Mouse (Mus musculus): ENCODE measurements around the gene Dot1l. TPM values are rescaled to one million over a fixed set of nuclear protein-coding genes. Genes with fewer than 3 reads are reported as not detected.

Gene Dot1l
- total and polyA plus RNA-seq, 3 experiments = 3.3 to 43.8 (median 13.3) TPM

DNA sequence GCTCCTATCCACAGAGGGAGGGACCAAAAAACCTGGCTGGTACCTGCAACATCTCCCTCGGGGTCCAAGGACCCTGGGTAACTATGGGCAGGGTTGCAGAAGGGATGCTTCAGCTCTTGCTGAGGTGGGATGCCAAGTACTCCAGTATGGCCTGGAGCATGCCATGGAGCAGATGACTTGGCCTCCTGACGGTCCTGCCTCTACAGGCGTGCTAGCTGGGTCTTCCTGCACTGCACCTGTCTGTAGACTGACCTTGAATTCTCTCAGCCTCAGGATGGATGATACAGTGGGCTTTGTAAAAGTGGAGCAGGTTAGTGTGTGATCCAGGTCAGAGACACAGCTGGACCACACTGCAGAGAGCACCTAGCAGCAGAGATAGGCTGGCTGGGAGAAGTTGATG lies 49.5 kb upstream of the Dot1l start:
- H3K27ac ChIP-seq (ENCODE audit: insufficient read depth, low read depth) = no peak overlapping the region

GRCm38 (mm10) chr10:80710834-80711233 lies 44.2 kb upstream of the Dot1l start:
- H3K9me3 ChIP-seq (replicated peaks; ENCODE audit: low read length) = no peaks in the 10 kb centered on the region
- H3K4me3 ChIP-seq (replicated peaks in 1 of 3; ENCODE audit: low read depth in 2 of 3, low read length in 2 of 3, poor library complexity in 1 of 3) = no peak overlapping the region
- DNase-seq (ENCODE audit: extremely low read depth) = no peak
- no peak overlapping the region for H3K4me2 ChIP-seq (ENCODE audit: insufficient read depth, low read depth, poor library complexity, severe bottlenecking)
- H3K79me2 ChIP-seq (replicated peaks; ENCODE audit: control insufficient read depth, extremely low read depth, insufficient read depth, poor library complexity, severe bottlenecking) = no peaks in the 10 kb centered on the region
- in situ Hi-C loops (cut with MboI; ENCODE audit: low pct_ligation_motif_present, low pct_unique_long_range_greater_than_20kb, low sequenced_read_pairs) (no loop called here), dilution Hi-C loops (cut with MboI; ENCODE audit: extremely low pct_ligation_motif_present, extremely low pct_unique_long_range_greater_than_20kb, low sequenced_read_pairs) (no loop called here)
- H3K4me1 ChIP-seq (ENCODE audit: control insufficient read depth in 1 of 2, insufficient read depth in 2 of 2) = no peaks in the 10 kb centered on the region
- TF ChIP-seq MYC (IDR thresholded peaks at IDR 0.05; ENCODE audit: low read depth, low read length) = no peak
- TF ChIP-seq UBTF (IDR thresholded peaks at IDR 0.05; ENCODE audit: low read depth, low read length) = no peak
- no peak for TF ChIP-seq MXI1 (IDR thresholded peaks at IDR 0.05; ENCODE audit: low read depth, low read length)
- TF ChIP-seq CHD2 (IDR thresholded peaks at IDR 0.05; ENCODE audit: low read length) = no peak
- H3K36me3 ChIP-seq (replicated peaks in 1 of 2; ENCODE audit: control insufficient read depth in 1 of 2, insufficient read depth in 1 of 2, low read length in 1 of 2) = peaks cover 93 to 98% of the 10 kb centered on the region in 2 experiments
- H3K9ac ChIP-seq (ENCODE audit: insufficient read depth, low read depth) = no peak overlapping the region
- no peaks in the 10 kb centered on the region for H3K27me3 ChIP-seq (replicated peaks)
- H3K27ac ChIP-seq (ENCODE audit: insufficient read depth, low read depth) = no peak overlapping the region

More for the DNA sequence above, 49.5 kb upstream of the Dot1l start:
- Histone ChIP-seq H3K9me3 (replicated peaks; ENCODE audit: low read length) (no peaks in the 10 kb centered on the region), H3K9ac (ENCODE audit: insufficient read depth, low read depth) (no peak overlapping the region), H3K4me3 (replicated peaks in 1 of 3; ENCODE audit: low read depth in 2 of 3, low read length in 2 of 3, poor library complexity in 1 of 3) (no peak overlapping the region), H3K79me2 (replicated peaks; ENCODE audit: control insufficient read depth, extremely low read depth, insufficient read depth, poor library complexity, severe bottlenecking) (peaks cover under 1% of the 10 kb centered on the region; the same call in 1 of the 2 replicates), H3K4me2 (ENCODE audit: insufficient read depth, low read depth, poor library complexity, severe bottlenecking) (no peak overlapping the region), H3K36me3 (replicated peaks in 1 of 2; ENCODE audit: control insufficient read depth in 1 of 2, insufficient read depth in 1 of 2, low read length in 1 of 2) (peaks cover 50 to 66% of the 10 kb centered on the region in 2 experiments), H3K4me1 (ENCODE audit: control insufficient read depth in 1 of 2, insufficient read depth in 2 of 2) (peaks cover 8 to 20% of the 10 kb centered on the region in 2 experiments), H3K27me3 (replicated peaks) (no peaks in the 10 kb centered on the region)
- TF ChIP-seq POLR2AphosphoS2 (IDR thresholded peaks at IDR 0.05; ENCODE audit: low read depth, low read length) (no peak), E2F4 (IDR thresholded peaks at IDR 0.05; ENCODE audit: insufficient replicate concordance, low read depth, low read length) (no peak), MEF2A (IDR thresholded peaks at IDR 0.05; ENCODE audit: borderline replicate concordance, low read depth, low read length) (no peak), MAZ (IDR thresholded peaks at IDR 0.05; ENCODE audit: low read depth, low read length) (no peak), GABPA (IDR thresholded peaks at IDR 0.05; ENCODE audit: insufficient replicate concordance, low read depth, low read length) (no peak), MAFK (IDR thresholded peaks at IDR 0.05; ENCODE audit: insufficient replicate concordance, low read length) (no peak), ETS1 (conservative IDR thresholded peaks at IDR 0.05; ENCODE audit: low read depth, low read length) (no peak), CHD1 (IDR thresholded peaks at IDR 0.05; ENCODE audit: low read depth, low read length) (no peak), ZC3H11A (IDR thresholded peaks at IDR 0.05; ENCODE audit: low read depth, low read length) (no peak), KAT2A (IDR thresholded peaks at IDR 0.05; ENCODE audit: insufficient replicate concordance, low read length) (no peak), ELF1 (IDR thresholded peaks at IDR 0.05; ENCODE audit: low read depth, low read length) (no peak), RCOR1 (conservative IDR thresholded peaks at IDR 0.05; ENCODE audit: low read depth, low read length) (no peak), MXI1 (IDR thresholded peaks at IDR 0.05; ENCODE audit: low read depth, low read length) (no peak), CTCF (conservative IDR thresholded peaks at IDR 0.05 in 1 of 2, IDR thresholded peaks at IDR 0.05 in 1 of 2; ENCODE audit: low read depth in 2 of 2, low read length in 2 of 2) (no peak), TCF12 (IDR thresholded peaks at IDR 0.05; ENCODE audit: low read depth, low read length) (no peak), ZMIZ1 (IDR thresholded peaks at IDR 0.05; ENCODE audit: low read depth, low read length) (no peak), HCFC1 (IDR thresholded peaks at IDR 0.05; ENCODE audit: low read depth, low read length) (no peak)
- DNase-seq (ENCODE audit: extremely low read depth) = no peak
- dilution Hi-C loops (cut with MboI; ENCODE audit: extremely low pct_ligation_motif_present, extremely low pct_unique_long_range_greater_than_20kb, low sequenced_read_pairs) (no loop called here), in situ Hi-C loops (cut with MboI; ENCODE audit: low pct_ligation_motif_present, low pct_unique_long_range_greater_than_20kb, low sequenced_read_pairs) (no loop called here)
